In the genomic region with DNA sequence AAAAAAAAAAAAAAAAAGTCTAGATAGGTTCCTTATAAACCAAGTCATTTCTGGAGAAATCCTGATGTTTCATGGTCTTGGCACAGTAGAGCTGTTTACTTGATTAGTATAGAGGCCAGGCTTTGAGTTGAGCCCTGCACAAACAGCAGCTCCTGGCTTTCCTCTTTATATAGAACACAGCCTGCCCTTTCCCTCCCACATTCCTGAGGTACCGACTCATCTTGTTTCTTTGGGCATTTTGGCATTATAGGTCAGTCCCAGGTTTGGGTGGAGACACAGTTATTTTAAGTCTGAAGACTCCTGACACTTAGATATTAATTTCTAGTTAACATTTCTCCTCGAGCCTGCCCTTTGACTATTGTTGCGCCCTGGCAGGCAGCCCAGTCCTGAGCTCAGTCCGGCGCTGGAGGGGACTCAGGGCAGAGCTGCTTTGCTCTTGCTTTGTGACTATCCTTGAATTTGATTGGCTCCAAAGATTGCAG, we compare ENCODE assay signal across 9 mouse cellular contexts.
DNase-seq lines count a peak whose midpoint lies in the region; ATAC-seq lines count a peak whose summit lies in the region.
"Had no signal": no experiment of that assay in that cellular context is flagged by ENCODE, and none has a peak within 500 bp of the region (broad histone marks: within the 10 kb centered on the region; RNA-seq: fewer than 3 reads in every experiment).

No protein-coding gene starts in this region.

- H3K4me1 ChIP-seq in heart, embryonic 15.5 days (replicated peaks): peaks cover 13% of the 10 kb centered on the region; the same call in 1 of the 2 replicates
- no peaks in the 10 kb centered on the region for H3K4me1 ChIP-seq in hindbrain, embryonic 16.5 days (ENCODE audit: control insufficient read depth, insufficient read depth, low read depth, low read length)
- H3K4me1 ChIP-seq: limb, embryonic 12.5 days had no signal

- ATAC-seq in heart, embryonic 15.5 days (replicated peaks; ENCODE audit: insufficient number of reproducible peaks, insufficient read depth, low FRiP score, low read depth): 0 out of 2 replicates have a peak, but pooled peaks have one; percentile 61
- ATAC-seq in hindbrain, embryonic 16.5 days: no peak
- ATAC-seq in granulocyte monocyte progenitor cell, adult 5-6 weeks (replicated peaks; ENCODE audit: poor library complexity, severe bottlenecking): no peak

- H3K27me3 ChIP-seq in heart, embryonic 15.5 days: no peaks in the 10 kb centered on the region
- H3K27me3 ChIP-seq in hindbrain, embryonic 16.5 days (replicated peaks; ENCODE audit: control insufficient read depth, insufficient read depth, low read length): no peaks in the 10 kb centered on the region
- H3K27me3 ChIP-seq: limb, embryonic 12.5 days had no signal

- WGBS in heart, embryonic 15.5 days: 23% methylated on average over 5 of the region's 5 CpGs
- 36% methylated on average over 5 of the region's 5 CpGs for WGBS in hindbrain, embryonic 16.5 days

- peaks cover 34% of the 10 kb centered on the region for H3K36me3 ChIP-seq in heart, embryonic 15.5 days
- peaks cover 18% of the 10 kb centered on the region; the same call in 1 of the 2 replicates for H3K36me3 ChIP-seq in hindbrain, embryonic 16.5 days (ENCODE audit: control insufficient read depth, insufficient read depth, low read length)

- H3K4me3 ChIP-seq in heart, embryonic 15.5 days: no peak overlapping the region
- no peak overlapping the region for H3K4me3 ChIP-seq in hindbrain, embryonic 16.5 days (ENCODE audit: low read length)
- H3K4me3 ChIP-seq: limb, embryonic 12.5 days had no signal

- no peaks in the 10 kb centered on the region for H3K9me3 ChIP-seq in heart, embryonic 15.5 days (replicated peaks)
- no peaks in the 10 kb centered on the region for H3K9me3 ChIP-seq in hindbrain, embryonic 16.5 days (ENCODE audit: control insufficient read depth, low read length)
- H3K9me3 ChIP-seq: limb, embryonic 12.5 days had no signal

- no peak overlapping the region for H3K9ac ChIP-seq in heart, embryonic 15.5 days
- H3K9ac ChIP-seq in hindbrain, embryonic 16.5 days (ENCODE audit: low read depth, low read length): no peak overlapping the region
- H3K9ac ChIP-seq: limb, embryonic 12.5 days had no signal

- peak overlapping the region; percentile 41 for H3K27ac ChIP-seq in heart, embryonic 15.5 days
- no peak overlapping the region for H3K27ac ChIP-seq in hindbrain, embryonic 16.5 days (ENCODE audit: low read depth, low read length)
- H3K27ac ChIP-seq: limb, embryonic 12.5 days had no signal

- peak; percentile 38 to 64 for DNase-seq in heart, adult 18-20 months
- DNase-seq in heart, postnatal 25 days (ENCODE audit: low spot score): no peak
- peak; percentile 86 to 93 for DNase-seq in adrenal gland, adult (ENCODE audit: inconsistent age in 2 of 2, low spot score in 1 of 2)
- DNase-seq in lung, postnatal 10 days: peak; percentile 69
- DNase-seq in T-cell, adult 2 months (ENCODE audit: low spot score): no peak

- no peak overlapping the region; the same call in 1 of the 2 replicates for H3K4me2 ChIP-seq in heart, embryonic 15.5 days
- no peak overlapping the region for H3K4me2 ChIP-seq in hindbrain, embryonic 16.5 days (ENCODE audit: low read length)
- H3K4me2 ChIP-seq: limb, embryonic 12.5 days had no signal

- intact Hi-C loops in heart, postnatal 25 days (cut with DNase I): no loop called here

Comparison
In these comparisons a context has a peak if more than half of its experiments do, and no peak if none do; other contexts are left out.
1. DNase-seq: peak in heart, adult 18-20 months (2 of 2), adrenal gland, adult (2 of 2) and lung, postnatal 10 days (single experiment); none in heart, postnatal 25 days (single experiment) and T-cell, adult 2 months (single experiment).